Mouse (Mus musculus) B cell, adult 62 days (primary cell): ENCODE data around the gene Lhx6. TPM values are rescaled to one million over a fixed set of nuclear protein-coding genes. Genes with fewer than 3 reads are reported as not detected.

Source experiments
- total RNA-seq: library from RNA; stranded (reverse); gene quantifications from 4 replicates; pipeline ENCODE4 v1.2.4, GENCODE M21; 2023

The Lhx6 gene
- not detected in 4 replicates for total RNA-seq

GRCm38 (mm10) chr2:36104956-36105741 lies at the start of gene Lhx6:
Lhx6 (minus strand) TSS chr2:36105408.

GRCm38 (mm10) chr2:36136300-36136941 lies 31.2 kb upstream of the Lhx6 start, which contains the start of the genes Mrrf and Rbm18:
Mrrf (plus strand) TSS chr2:36136389.
Rbm18 (minus strand) TSS chr2:36136773.

GRCm38 (mm10) chr2:36048748-36049566 lies 56.3 kb downstream of the Lhx6 start, which contains the start of the genes Ndufa8 and Morn5:
Ndufa8 (minus strand) TSS chr2:36049406.
Morn5 (plus strand) TSS chr2:36049458.

Other genes with a start within 250 kb of the Lhx6 start
- gene Ttll11, start 125.5 kb downstream of the Lhx6 start, total RNA-seq = 0.60 to 1.2 TPM (median 0.84 TPM) in 4 replicates
- gene Ndufa8, start 56.0 kb downstream of the Lhx6 start, total RNA-seq = 37.4 to 43.2 TPM (median 38.7 TPM) in 4 replicates
- not detected in 4 replicates for gene Morn5, start 56.0 kb downstream of the Lhx6 start, total RNA-seq
- gene Mrrf, start 31.0 kb upstream of the Lhx6 start, total RNA-seq = 7.8 to 17.3 TPM (median 13.8 TPM) in 4 replicates
- 40.8 to 45.5 TPM (median 42.9 TPM) in 4 replicates for gene Rbm18, start 31.4 kb upstream of the Lhx6 start, total RNA-seq
- 0.97 to 4.4 TPM (median 1.7 TPM) in 4 replicates for gene Ptgs1, start 125.0 kb upstream of the Lhx6 start, total RNA-seq